Mouse (Mus musculus): Measurements from ENCODE around the gene Timm29. TPM values are rescaled to one million over a fixed set of nuclear protein-coding genes. Genes with fewer than 3 reads are reported as not detected.
A peak's percentile ranks its signal among the peaks of the same experiment; 100 is the strongest.

Gene Timm29
- polyA plus RNA-seq, 1 experiment from 2014 or later: 29.5 TPM

GRCm38 (mm10) chr9:21616232-21616781, 23.8 kb downstream of the Timm29 start:
- H3K4me2 ChIP-seq: peak overlapping the region; percentile 86
- peak overlapping the region; percentile 72 for H3K4me3 ChIP-seq (ENCODE audit: low read depth, low read length)
- no peaks in the 10 kb centered on the region for H3K9me3 ChIP-seq (replicated peaks; ENCODE audit: control insufficient read depth, low read length)
- WGBS (ENCODE audit: insufficient replicate concordance): under 1% methylated on average over 56 of the region's 57 CpGs
- no peaks in the 10 kb centered on the region for H3K36me3 ChIP-seq (ENCODE audit: control insufficient read depth, insufficient read depth, low read length)
- H3K27ac ChIP-seq (ENCODE audit: low read depth, low read length): peak overlapping the region; percentile 97
- H3K27me3 ChIP-seq (ENCODE audit: control insufficient read depth, insufficient read depth, low read length): no peaks in the 10 kb centered on the region
- peak overlapping the region; percentile 90 for H3K9ac ChIP-seq (ENCODE audit: low read depth, low read length)
- peaks cover 8% of the 10 kb centered on the region; the same call in 1 of the 2 replicates for H3K4me1 ChIP-seq (ENCODE audit: control insufficient read depth, insufficient read depth, low read length)
- peak; percentile 84 for ATAC-seq (replicated peaks; ENCODE audit: insufficient number of reproducible peaks, low FRiP score, low TSS enrichment)

- Histone ChIP-seq H3K36me3 (ENCODE audit: control insufficient read depth, insufficient read depth, low read length) (no peaks in the 10 kb centered on the region), H3K9ac (ENCODE audit: low read depth, low read length) (peak overlapping the region; percentile 90), H3K4me1 (ENCODE audit: control insufficient read depth, insufficient read depth, low read length) (peaks cover 8% of the 10 kb centered on the region; the same call in 1 of the 2 replicates), H3K27me3 (ENCODE audit: control insufficient read depth, insufficient read depth, low read length) (no peaks in the 10 kb centered on the region), H3K9me3 (replicated peaks; ENCODE audit: control insufficient read depth, low read length) (no peaks in the 10 kb centered on the region), H3K4me2 (peak overlapping the region; percentile 86), H3K4me3 (ENCODE audit: low read depth, low read length) (peak overlapping the region; percentile 72), H3K27ac (ENCODE audit: low read depth, low read length) (peak overlapping the region; percentile 97)
- ATAC-seq (replicated peaks; ENCODE audit: insufficient number of reproducible peaks, low FRiP score, low TSS enrichment): no peak
- WGBS (ENCODE audit: insufficient replicate concordance): 11% methylated on average over 10 of the region's 10 CpGs
Observed at GRCm38 (mm10) chr9:21617066-21617465, 24.5 kb downstream of the Timm29 start.

GRCm38 (mm10) chr9:21620229-21620628, 27.7 kb downstream of the Timm29 start:
- peaks cover 8% of the 10 kb centered on the region; the same call in 1 of the 2 replicates for H3K4me1 ChIP-seq (ENCODE audit: control insufficient read depth, insufficient read depth, low read length)
- whole genome bisulfite sequencing (ENCODE audit: insufficient replicate concordance): 92% methylated on average over 4 of the region's 4 CpGs
- no peak overlapping the region for H3K9ac ChIP-seq (ENCODE audit: low read depth, low read length)
- ATAC-seq (replicated peaks; ENCODE audit: insufficient number of reproducible peaks, low FRiP score, low TSS enrichment): no peak
- no peaks in the 10 kb centered on the region for H3K9me3 ChIP-seq (replicated peaks; ENCODE audit: control insufficient read depth, low read length)
- H3K4me2 ChIP-seq: no peak overlapping the region
- no peaks in the 10 kb centered on the region for H3K36me3 ChIP-seq (ENCODE audit: control insufficient read depth, insufficient read depth, low read length)
- H3K27me3 ChIP-seq (ENCODE audit: control insufficient read depth, insufficient read depth, low read length): no peaks in the 10 kb centered on the region
- H3K4me3 ChIP-seq (ENCODE audit: low read depth, low read length): no peak overlapping the region
- H3K27ac ChIP-seq (ENCODE audit: low read depth, low read length): no peak overlapping the region

- 89% methylated on average over 1 of the region's 1 CpGs for WGBS (ENCODE audit: insufficient replicate concordance)
- ATAC-seq (replicated peaks; ENCODE audit: insufficient number of reproducible peaks, low FRiP score, low TSS enrichment): no peak
Observed at GRCm38 (mm10) chr9:21622676-21623075, 30.2 kb downstream of the Timm29 start.

GRCm38 (mm10) chr9:21625342-21626339, 33.1 kb downstream of the Timm29 start:
- no peak for ATAC-seq (replicated peaks; ENCODE audit: insufficient number of reproducible peaks, low FRiP score, low TSS enrichment)
- Histone ChIP-seq H3K9ac (ENCODE audit: low read depth, low read length) (no peak overlapping the region), H3K4me1 (ENCODE audit: control insufficient read depth, insufficient read depth, low read length) (no peaks in the 10 kb centered on the region), H3K27ac (ENCODE audit: low read depth, low read length) (no peak overlapping the region), H3K4me2 (no peak overlapping the region), H3K4me3 (ENCODE audit: low read depth, low read length) (no peak overlapping the region), H3K36me3 (ENCODE audit: control insufficient read depth, insufficient read depth, low read length) (no peaks in the 10 kb centered on the region), H3K9me3 (replicated peaks; ENCODE audit: control insufficient read depth, low read length) (no peaks in the 10 kb centered on the region), H3K27me3 (ENCODE audit: control insufficient read depth, insufficient read depth, low read length) (no peaks in the 10 kb centered on the region)
- WGBS (ENCODE audit: insufficient replicate concordance): 89% methylated on average over 10 of the region's 10 CpGs

More at GRCm38 (mm10) chr9:21622676-21623075, 30.2 kb downstream of the Timm29 start:
- Histone ChIP-seq H3K4me2 (no peak overlapping the region), H3K9me3 (replicated peaks; ENCODE audit: control insufficient read depth, low read length) (no peaks in the 10 kb centered on the region), H3K36me3 (ENCODE audit: control insufficient read depth, insufficient read depth, low read length) (no peaks in the 10 kb centered on the region), H3K27ac (ENCODE audit: low read depth, low read length) (no peak overlapping the region), H3K9ac (ENCODE audit: low read depth, low read length) (no peak overlapping the region), H3K4me1 (ENCODE audit: control insufficient read depth, insufficient read depth, low read length) (0 out of 2 replicates have a peak, but pooled peaks cover 3% of the 10 kb centered on the region), H3K27me3 (ENCODE audit: control insufficient read depth, insufficient read depth, low read length) (no peaks in the 10 kb centered on the region), H3K4me3 (ENCODE audit: low read depth, low read length) (no peak overlapping the region)

- H3K4me3 ChIP-seq (ENCODE audit: low read depth, low read length): no peak overlapping the region
- H3K36me3 ChIP-seq (ENCODE audit: control insufficient read depth, insufficient read depth, low read length): no peaks in the 10 kb centered on the region
- H3K27ac ChIP-seq (ENCODE audit: low read depth, low read length): no peak overlapping the region
- H3K4me2 ChIP-seq: no peak overlapping the region
- H3K4me1 ChIP-seq (ENCODE audit: control insufficient read depth, insufficient read depth, low read length): no peaks in the 10 kb centered on the region
- no peak overlapping the region for H3K9ac ChIP-seq (ENCODE audit: low read depth, low read length)
- no peak for ATAC-seq (replicated peaks; ENCODE audit: insufficient number of reproducible peaks, low FRiP score, low TSS enrichment)
- no peaks in the 10 kb centered on the region for H3K27me3 ChIP-seq (ENCODE audit: control insufficient read depth, insufficient read depth, low read length)
- H3K9me3 ChIP-seq (replicated peaks; ENCODE audit: control insufficient read depth, low read length): no peaks in the 10 kb centered on the region
Observed at GRCm38 (mm10) chr9:21626571-21626970, 34.0 kb downstream of the Timm29 start.

- Histone ChIP-seq H3K27me3 (ENCODE audit: control insufficient read depth, insufficient read depth, low read length) (no peaks in the 10 kb centered on the region), H3K4me2 (no peak overlapping the region), H3K36me3 (ENCODE audit: control insufficient read depth, insufficient read depth, low read length) (no peaks in the 10 kb centered on the region), H3K9ac (ENCODE audit: low read depth, low read length) (no peak overlapping the region), H3K9me3 (replicated peaks; ENCODE audit: control insufficient read depth, low read length) (no peaks in the 10 kb centered on the region), H3K27ac (ENCODE audit: low read depth, low read length) (no peak overlapping the region), H3K4me3 (ENCODE audit: low read depth, low read length) (no peak overlapping the region), H3K4me1 (ENCODE audit: control insufficient read depth, insufficient read depth, low read length) (no peaks in the 10 kb centered on the region)
- 83% methylated on average over 5 of the region's 5 CpGs for WGBS (ENCODE audit: insufficient replicate concordance)
- ATAC-seq (replicated peaks; ENCODE audit: insufficient number of reproducible peaks, low FRiP score, low TSS enrichment): no peak
Observed at GRCm38 (mm10) chr9:21627145-21627795, 34.7 kb downstream of the Timm29 start.

GRCm38 (mm10) chr9:21630673-21631072, 38.2 kb downstream of the Timm29 start:
- H3K9ac ChIP-seq (ENCODE audit: low read depth, low read length): no peak overlapping the region
- H3K27ac ChIP-seq (ENCODE audit: low read depth, low read length): no peak overlapping the region
- no peak overlapping the region for H3K4me2 ChIP-seq
- WGBS (ENCODE audit: insufficient replicate concordance): 79% methylated on average over 3 of the region's 3 CpGs
- H3K4me1 ChIP-seq (ENCODE audit: control insufficient read depth, insufficient read depth, low read length): no peaks in the 10 kb centered on the region; the same call in 1 of the 2 replicates
- no peaks in the 10 kb centered on the region for H3K9me3 ChIP-seq (replicated peaks; ENCODE audit: control insufficient read depth, low read length)
- peaks cover 5% of the 10 kb centered on the region for H3K36me3 ChIP-seq (ENCODE audit: control insufficient read depth, insufficient read depth, low read length)
- ATAC-seq (replicated peaks; ENCODE audit: insufficient number of reproducible peaks, low FRiP score, low TSS enrichment): no peak
- no peak overlapping the region for H3K4me3 ChIP-seq (ENCODE audit: low read depth, low read length)
- H3K27me3 ChIP-seq (ENCODE audit: control insufficient read depth, insufficient read depth, low read length): no peaks in the 10 kb centered on the region
